Mouse (Mus musculus) retina, postnatal 1 day (tissue): ENCODE measurements at regions not wholly inside any gene's neighbourhood (a gene's known extent, or its start where the extent isn't known, plus 50 kb on each side); places are given as distances from the start of the nearest gene placed in this dataset.

ENCODE experiments used
- DNase-seq: peaks from one replicate; pipeline ENCODE4 v3.0.0-alpha.2; 2012

- peak; percentile 96 for DNase-seq
Observed at GRCm38 (mm10) chr16:30008451-30009357, 55.5 kb upstream of the Hes1 start.

DNA sequence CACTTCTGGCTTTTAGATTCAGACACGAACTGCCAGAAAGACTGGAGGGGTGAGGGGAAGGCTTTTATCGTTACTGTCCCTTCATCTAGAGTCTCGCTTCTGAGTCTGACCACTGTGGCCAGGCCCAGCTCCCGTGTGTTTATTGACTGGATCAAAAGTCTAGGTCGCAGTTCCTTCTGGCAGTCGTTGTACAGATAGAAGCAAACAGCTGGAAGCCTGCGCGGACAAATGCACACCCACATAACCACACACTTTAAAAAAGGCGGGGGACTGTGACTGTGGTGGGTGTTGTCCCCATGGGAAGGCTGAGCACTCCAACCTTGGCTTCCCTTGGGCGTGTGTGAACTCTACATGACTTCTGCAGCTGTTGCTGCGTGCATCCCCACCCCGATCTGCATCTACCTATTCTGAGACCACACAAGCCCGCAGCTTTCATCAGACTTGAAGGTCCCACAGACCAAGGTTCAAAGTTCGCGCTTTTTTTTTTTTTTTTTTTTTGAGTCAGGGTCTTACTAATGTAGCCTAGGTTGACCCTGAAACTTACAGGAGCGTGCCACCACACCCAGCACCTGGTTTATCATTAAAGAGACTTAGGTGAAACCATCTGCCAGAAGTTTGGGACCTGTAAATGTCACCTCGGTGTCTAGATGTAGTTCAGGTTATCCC lies 54.5 kb upstream of the Hes1 start:
- no peak for DNase-seq

- DNase-seq, result no peak
Observed at GRCm38 (mm10) chr16:30013123-30013522, 51.1 kb upstream of the Hes1 start.

DNA sequence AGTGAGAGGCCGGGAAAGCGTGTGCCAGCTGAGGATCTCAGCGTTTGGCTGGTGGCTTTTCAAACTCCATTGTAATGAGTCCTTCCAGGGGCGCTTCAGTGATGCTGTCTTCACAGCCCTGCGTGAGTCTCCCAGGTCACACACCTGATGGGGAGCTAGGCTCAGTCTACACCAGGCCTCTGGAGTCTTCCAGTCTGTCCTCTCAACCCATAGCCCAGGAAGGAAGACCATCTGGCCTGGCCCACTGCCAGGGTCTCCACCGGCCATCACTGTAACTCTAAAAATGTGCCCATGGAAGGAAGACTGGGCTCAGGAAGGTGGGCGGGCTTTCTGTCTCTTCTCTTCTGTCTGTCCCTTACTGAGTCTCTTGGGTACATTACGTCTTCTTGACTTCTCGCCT lies 50.2 kb upstream of the Hes1 start:
- DNase-seq, result no peak
